Mouse (Mus musculus) forebrain, embryonic 15.5 days (tissue): ENCODE measurements around the gene Utp15. TPM values are rescaled to one million over a fixed set of nuclear protein-coding genes. Genes with fewer than 3 reads are reported as not detected.

Experiments used
- ATAC-seq: fragments of 200-750 bp; cut with Nextera tagmentation; replicated peaks from 2 replicates; pipeline ENCODE4 v1.8.0; 2017; ENCODE audit warnings: mild to moderate bottlenecking, moderate TSS enrichment, moderate library complexity
- H3K27ac ChIP-seq: fragments of 300-500 bp; sonication (generic); replicated peaks from 2 replicates; pipeline ENCODE4 v1.5.1; 2015; ENCODE audit warnings: mild to moderate bottlenecking, inconsistent platforms
- H3K27me3 ChIP-seq: fragments of 300-500 bp; sonication (generic); 2 replicates; pipeline ENCODE4 v1.6.1; 2015; ENCODE audit warnings: inconsistent platforms
- H3K36me3 ChIP-seq: fragments of 300-500 bp; sonication (generic); 2 replicates; pipeline ENCODE4 v1.6.1; 2015; ENCODE audit warnings: mild to moderate bottlenecking, inconsistent platforms
- H3K4me1 ChIP-seq: fragments of 300-500 bp; sonication (generic); 2 replicates; pipeline ENCODE4 v1.6.1; 2015; ENCODE audit warnings: inconsistent platforms
- H3K4me2 ChIP-seq: fragments of 300-500 bp; sonication (generic); replicated peaks from 2 replicates; pipeline ENCODE4 v1.6.1; 2015; ENCODE audit warnings: mild to moderate bottlenecking, inconsistent platforms
- H3K4me3 ChIP-seq: fragments of 300-500 bp; sonication (generic); 2 replicates; pipeline ENCODE4 v1.5.1; 2015; ENCODE audit warnings: mild to moderate bottlenecking, inconsistent platforms
- H3K9ac ChIP-seq: fragments of 300-500 bp; sonication (generic); replicated peaks from 2 replicates; pipeline ENCODE4 v1.6.1; 2015; ENCODE audit warnings: mild to moderate bottlenecking, inconsistent platforms
- H3K9me3 ChIP-seq: fragments of 300-500 bp; sonication (generic); 2 replicates; pipeline ENCODE4 v1.6.1; 2016; ENCODE audit warnings: inconsistent platforms
- WGBS: fragments of 180-500 bp; shearing (Covaris S2); methylation state at CpG from one replicate; pipeline ENCODE4 v1.1.7; 2015; ENCODE audit warnings: mixed read lengths; 5-methylcytosine and 5-hydroxymethylcytosine counted together
- polyA plus RNA-seq: library from polyadenylated mRNA; unstranded; fragments of >200 nt; fragmentation: Nextera tagmentation; extraction: Ambion mirVana; gene quantifications from 2 replicates; pipeline ENCODE4 v1.2.1, GENCODE M21; 2015

Gene Utp15
- polyA plus RNA-seq, 1 experiment from 2014 or later = 34.4 TPM

DNA sequence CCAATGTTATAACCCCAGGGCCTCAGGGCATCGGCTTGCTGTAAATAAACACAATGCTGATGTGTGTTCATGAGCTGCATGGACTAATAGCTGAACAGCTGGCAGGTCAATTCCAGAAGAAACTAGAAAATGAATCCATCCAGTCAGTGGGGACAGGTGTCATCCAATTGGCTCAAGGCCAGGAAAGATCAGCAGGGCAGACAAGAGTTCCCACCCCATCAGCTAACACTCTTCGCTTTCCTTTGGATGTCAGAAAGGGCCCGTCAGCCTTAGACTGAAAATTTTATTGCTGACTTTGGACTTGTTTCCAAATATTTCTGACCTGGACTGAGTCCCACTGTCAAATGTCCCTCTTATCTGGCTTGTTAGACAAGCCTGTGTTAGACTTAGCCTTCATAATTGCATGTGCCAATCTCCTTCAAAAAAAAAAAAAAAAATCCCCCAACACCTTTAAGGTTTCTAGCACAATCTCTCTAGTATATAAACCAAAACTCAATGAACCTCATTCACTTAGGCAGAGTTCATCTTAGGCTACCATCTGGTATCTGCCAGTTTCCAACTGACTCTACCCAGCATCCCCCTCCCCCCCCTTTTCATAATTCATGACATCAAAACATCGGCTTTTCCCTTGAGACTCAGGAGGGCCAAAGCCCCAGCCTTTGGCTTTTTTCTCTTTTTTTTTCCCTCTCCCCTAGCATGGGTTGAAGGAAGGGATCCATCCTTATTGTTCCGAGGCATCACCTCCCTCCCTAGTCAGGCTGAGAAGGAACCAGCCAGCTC, 18.1 kb downstream of the Utp15 start:
- no peak overlapping the region for H3K9ac ChIP-seq
- no peak overlapping the region for H3K4me2 ChIP-seq
- H3K27ac ChIP-seq = no peak overlapping the region
- no peak overlapping the region for H3K4me3 ChIP-seq
- no peaks in the 10 kb centered on the region for H3K27me3 ChIP-seq
- no peak for ATAC-seq
- no peaks in the 10 kb centered on the region for H3K9me3 ChIP-seq
- WGBS = 70% methylated on average over 5 of the region's 5 CpGs
- peaks cover 28% of the 10 kb centered on the region for H3K36me3 ChIP-seq
- peaks cover 13% of the 10 kb centered on the region; the same call in 1 of the 2 replicates for H3K4me1 ChIP-seq

DNA sequence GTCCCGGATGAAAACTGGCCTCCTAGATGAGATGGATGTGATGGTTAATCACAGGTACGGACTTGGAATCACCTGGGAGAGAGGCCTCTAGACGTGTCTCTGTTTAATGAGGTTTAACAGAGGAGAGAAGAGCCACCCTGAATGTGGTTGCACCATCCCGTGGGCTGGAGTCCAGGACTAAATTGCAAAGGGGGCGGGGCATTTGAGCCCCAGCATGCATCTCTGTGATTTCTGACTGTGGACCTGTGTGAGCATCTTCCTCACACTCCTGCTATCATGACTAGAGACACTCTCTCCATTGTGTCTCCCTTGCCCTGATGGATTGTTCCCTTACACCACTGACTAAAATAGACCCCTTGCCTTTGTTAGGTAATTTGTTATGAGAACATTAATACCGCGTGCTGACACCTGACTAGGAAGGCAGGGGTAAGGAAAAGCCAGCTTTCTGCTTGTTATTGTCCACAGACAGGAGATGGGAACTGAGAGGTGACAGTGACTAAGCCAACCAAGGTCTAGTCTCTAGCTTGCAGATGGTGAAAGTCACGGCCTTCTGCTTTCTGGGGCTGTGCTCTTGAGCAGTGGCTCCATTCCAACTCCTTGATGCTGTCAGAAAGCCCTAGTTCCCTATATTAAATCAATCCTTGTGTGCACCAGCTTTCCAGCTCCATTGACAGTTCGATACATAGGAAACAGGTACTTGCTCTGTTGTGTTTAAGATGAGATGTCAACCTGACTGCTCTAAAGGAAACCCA, 21.1 kb downstream of the Utp15 start:
- Histone ChIP-seq H3K4me3 (no peak overlapping the region), H3K36me3 (peaks cover 2% of the 10 kb centered on the region; the same call in 1 of the 2 replicates), H3K27me3 (no peaks in the 10 kb centered on the region), H3K4me2 (no peak overlapping the region), H3K9ac (no peak overlapping the region), H3K4me1 (peaks cover 13% of the 10 kb centered on the region; the same call in 1 of the 2 replicates), H3K27ac (no peak overlapping the region), H3K9me3 (no peaks in the 10 kb centered on the region)
- no peak for ATAC-seq
- WGBS = 70% methylated on average over 9 of the region's 9 CpGs

DNA sequence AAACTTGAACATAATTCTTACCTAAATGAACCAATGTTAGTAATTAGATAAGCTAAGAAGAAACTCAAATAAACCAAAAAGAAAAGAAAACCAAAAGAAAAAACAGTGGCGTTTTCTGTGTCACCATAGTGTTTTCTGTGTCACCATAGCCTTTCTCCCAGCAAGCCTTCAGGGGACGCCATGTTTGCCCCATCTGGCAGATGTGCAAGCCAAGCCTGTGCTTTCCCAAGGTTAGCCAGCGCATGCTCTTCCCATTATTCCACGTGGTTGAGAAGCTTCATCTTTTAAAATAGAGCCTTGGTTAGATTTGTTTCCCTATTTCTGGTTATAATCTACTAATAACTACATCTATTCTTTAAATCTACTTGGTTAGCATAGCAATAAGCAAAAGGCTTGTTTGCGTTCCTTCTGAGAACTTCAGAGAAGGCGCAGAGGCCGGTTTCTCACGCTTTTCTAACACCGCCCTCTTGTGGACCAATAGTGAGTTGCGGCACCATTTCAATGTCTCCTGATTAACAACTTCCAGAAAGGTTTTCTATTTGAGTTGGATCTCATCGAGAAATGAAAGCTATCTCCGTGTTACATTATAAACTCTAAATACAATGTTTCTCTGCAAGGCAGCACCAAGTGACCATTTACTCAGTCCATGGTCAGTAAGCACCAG, 22.7 kb downstream of the Utp15 start:
- Histone ChIP-seq H3K9ac (no peak overlapping the region), H3K4me1 (peaks cover 10% of the 10 kb centered on the region; the same call in 1 of the 2 replicates), H3K4me3 (no peak overlapping the region), H3K27ac (no peak overlapping the region), H3K9me3 (no peaks in the 10 kb centered on the region), H3K27me3 (no peaks in the 10 kb centered on the region), H3K36me3 (no peaks in the 10 kb centered on the region), H3K4me2 (no peak overlapping the region)
- 18% methylated on average over 12 of the region's 12 CpGs for WGBS
- no peak for ATAC-seq

DNA sequence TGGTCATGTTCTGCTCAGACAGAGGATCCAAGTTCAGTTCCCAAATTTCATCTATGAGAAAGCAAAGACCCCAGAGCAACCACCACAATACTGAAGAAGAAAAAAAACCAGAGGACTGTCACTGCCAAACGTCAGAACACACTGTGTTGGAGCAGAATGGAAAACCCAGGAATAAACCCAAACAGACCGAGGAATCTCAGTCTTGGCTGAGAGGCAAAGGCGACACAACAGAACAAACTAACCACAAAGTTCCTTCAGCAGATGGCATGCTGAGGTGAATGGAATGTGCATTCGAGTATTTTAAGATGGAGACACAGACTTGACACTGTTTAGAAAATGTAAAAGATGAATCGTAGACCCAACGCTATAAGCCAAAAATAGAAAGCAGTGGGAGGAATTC, 27.4 kb downstream of the Utp15 start:
- Histone ChIP-seq H3K36me3 (no peaks in the 10 kb centered on the region), H3K27ac (no peak overlapping the region), H3K9me3 (no peaks in the 10 kb centered on the region), H3K9ac (no peak overlapping the region), H3K4me3 (no peak overlapping the region), H3K4me2 (no peak overlapping the region), H3K4me1 (no peaks in the 10 kb centered on the region), H3K27me3 (no peaks in the 10 kb centered on the region)
- 74% methylated on average over 6 of the region's 6 CpGs for WGBS
- no peak for ATAC-seq

DNA sequence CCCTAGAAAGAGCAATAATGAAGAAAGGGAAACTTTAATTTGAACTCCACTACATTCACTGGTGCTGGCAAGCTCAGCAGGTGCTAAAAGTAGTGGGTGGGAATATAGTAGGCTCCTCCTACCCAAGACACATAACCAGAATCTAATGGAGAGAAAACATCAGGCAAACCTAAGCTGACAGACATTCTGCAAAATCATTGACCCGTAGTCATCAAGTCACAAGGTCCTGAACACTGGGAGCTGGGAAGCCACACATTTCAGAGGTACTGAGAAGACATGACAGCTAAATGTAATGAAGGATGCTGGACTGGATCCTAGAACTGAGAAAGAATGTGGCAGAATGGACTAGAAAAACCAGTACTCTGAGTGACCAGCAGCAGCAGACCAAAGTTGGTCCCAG, 32.3 kb downstream of the Utp15 start:
- no peak overlapping the region for H3K4me2 ChIP-seq
- no peak overlapping the region for H3K9ac ChIP-seq
- H3K4me1 ChIP-seq = no peaks in the 10 kb centered on the region
- WGBS = 79% methylated on average over 1 of the region's 1 CpGs
- no peak overlapping the region for H3K27ac ChIP-seq
- no peaks in the 10 kb centered on the region for H3K36me3 ChIP-seq
- H3K9me3 ChIP-seq = no peaks in the 10 kb centered on the region
- ATAC-seq = no peak
- no peak overlapping the region for H3K4me3 ChIP-seq
- no peaks in the 10 kb centered on the region for H3K27me3 ChIP-seq

DNA sequence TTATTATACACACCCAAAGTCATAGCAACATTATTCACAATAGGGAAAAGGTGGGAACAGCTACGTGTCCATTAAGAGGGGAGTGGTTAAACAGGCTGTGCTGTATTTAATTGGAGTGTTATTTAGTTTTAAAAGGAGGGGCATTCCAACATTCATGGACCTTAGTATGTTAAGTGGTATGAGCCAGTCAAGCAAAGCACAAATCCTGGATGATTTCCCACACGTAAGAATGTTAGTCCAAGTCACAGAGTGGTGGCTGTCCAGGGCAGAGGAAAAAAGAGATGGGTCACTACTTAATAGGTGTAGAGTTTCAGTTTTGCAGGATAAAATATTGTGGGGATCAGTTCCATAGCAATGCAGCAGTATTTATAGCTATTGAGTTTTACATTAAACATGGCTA, 36.6 kb downstream of the Utp15 start:
- 72% methylated on average over 2 of the region's 2 CpGs for WGBS
- H3K27me3 ChIP-seq = no peaks in the 10 kb centered on the region
- H3K36me3 ChIP-seq = no peaks in the 10 kb centered on the region
- H3K9me3 ChIP-seq = no peaks in the 10 kb centered on the region
- ATAC-seq = no peak
- H3K4me2 ChIP-seq = no peak overlapping the region
- no peak overlapping the region for H3K27ac ChIP-seq
- H3K4me3 ChIP-seq = no peak overlapping the region
- H3K9ac ChIP-seq = no peak overlapping the region
- H3K4me1 ChIP-seq = 0 out of 2 replicates have a peak, but pooled peaks cover 3% of the 10 kb centered on the region

DNA sequence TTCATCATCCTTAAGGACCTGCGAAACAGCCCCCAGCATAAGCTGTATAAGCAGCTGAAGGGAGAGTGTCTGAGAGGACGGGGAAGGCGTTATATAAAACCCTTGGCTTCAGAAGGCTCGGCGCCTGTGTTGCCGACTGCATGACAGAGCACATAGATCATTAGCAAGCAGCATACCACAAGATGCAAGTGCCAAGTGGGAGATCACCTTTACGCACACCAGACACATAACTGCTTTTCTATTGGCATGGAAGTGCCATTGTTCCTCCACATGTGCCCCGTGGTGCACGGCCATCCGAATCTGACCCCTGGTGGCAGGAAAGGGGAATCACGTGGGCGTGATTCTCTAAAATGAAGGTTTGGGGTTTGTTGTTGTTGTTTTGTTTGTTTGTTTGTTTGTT, 40.0 kb downstream of the Utp15 start:
- Histone ChIP-seq H3K9me3 (no peaks in the 10 kb centered on the region), H3K27ac (no peak overlapping the region), H3K36me3 (no peaks in the 10 kb centered on the region), H3K4me1 (0 out of 2 replicates have a peak, but pooled peaks cover 3% of the 10 kb centered on the region), H3K4me3 (no peak overlapping the region), H3K27me3 (no peaks in the 10 kb centered on the region), H3K4me2 (no peak overlapping the region; the same call in 1 of the 2 replicates), H3K9ac (no peak overlapping the region; the same call in 1 of the 2 replicates)
- WGBS = 29% methylated on average over 12 of the region's 12 CpGs
- 0 out of 2 replicates have a peak, but pooled peaks have one; percentile 38 for ATAC-seq

DNA sequence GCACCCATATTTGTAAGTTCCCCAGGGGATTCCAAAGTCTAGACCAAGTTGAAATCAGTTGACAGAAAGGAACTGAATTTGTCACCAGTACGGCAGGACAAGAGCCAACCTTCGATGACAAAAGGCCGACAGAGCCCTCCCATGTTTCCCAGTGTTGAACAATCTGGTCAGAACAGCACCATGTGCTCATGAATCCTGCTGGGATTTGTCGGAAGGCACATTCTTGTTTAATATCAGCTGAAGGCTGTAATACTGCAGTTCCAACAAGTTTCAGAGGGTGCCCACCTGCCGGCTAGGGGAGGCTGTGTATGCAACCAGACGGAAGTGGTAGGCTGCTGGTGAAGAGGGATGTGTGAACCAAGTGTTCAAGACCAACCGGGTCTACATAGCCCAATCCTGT, 52.7 kb downstream of the Utp15 start:
- no peak overlapping the region for H3K4me3 ChIP-seq
- H3K9ac ChIP-seq = no peak overlapping the region
- H3K4me1 ChIP-seq = peaks cover 7% of the 10 kb centered on the region
- WGBS = 86% methylated on average over 7 of the region's 7 CpGs
- no peak for ATAC-seq
- H3K36me3 ChIP-seq = no peaks in the 10 kb centered on the region
- no peaks in the 10 kb centered on the region for H3K9me3 ChIP-seq
- peaks cover under 1% of the 10 kb centered on the region; the same call in 1 of the 2 replicates for H3K27me3 ChIP-seq
- H3K4me2 ChIP-seq = no peak overlapping the region
- H3K27ac ChIP-seq = no peak overlapping the region

DNA sequence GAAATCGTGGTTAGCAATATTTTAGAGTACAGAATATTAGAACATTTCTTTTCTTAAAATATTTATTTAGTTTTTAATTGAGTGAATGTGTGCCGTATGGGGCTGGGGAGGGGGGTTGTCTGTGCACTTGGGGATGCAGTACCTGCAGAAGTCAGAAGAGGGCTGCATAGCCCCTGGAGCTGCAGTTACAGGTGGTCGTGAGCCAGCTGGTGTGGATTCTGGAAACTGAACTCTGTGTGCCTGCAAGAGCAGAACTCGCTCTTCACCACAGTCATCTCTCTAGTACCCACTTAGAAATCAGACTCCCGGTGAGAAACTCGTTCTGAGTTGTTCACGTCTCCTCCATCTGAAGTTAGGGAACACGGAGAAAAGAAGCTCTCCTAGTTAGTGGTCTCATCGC, 54.0 kb downstream of the Utp15 start:
- no peak overlapping the region for H3K9ac ChIP-seq

DNA sequence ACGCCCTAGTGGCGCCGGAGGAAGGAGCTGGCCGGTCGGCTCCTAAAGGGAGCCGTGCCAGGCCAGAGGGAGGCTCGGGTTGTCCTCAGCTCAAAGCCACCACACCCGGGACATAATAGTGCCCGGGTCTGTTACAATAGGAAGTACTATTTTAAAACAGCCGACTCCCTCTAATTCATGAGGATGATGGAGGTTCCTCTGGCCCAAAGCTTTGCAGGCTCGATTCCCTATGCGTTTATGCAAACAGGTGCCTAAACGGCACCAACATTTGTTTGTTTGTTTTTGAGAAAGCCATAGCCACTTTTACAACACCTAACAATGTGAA, 56.3 kb downstream of the Utp15 start:
- Histone ChIP-seq H3K9me3 (no peaks in the 10 kb centered on the region), H3K4me1 (peaks cover 7% of the 10 kb centered on the region), H3K27ac (peak overlapping the region; percentile 4; the same call in 1 of the 2 replicates), H3K4me2 (peak overlapping the region; percentile 97), H3K36me3 (no peaks in the 10 kb centered on the region), H3K9ac (peak overlapping the region; percentile 57), H3K4me3 (peak overlapping the region; percentile 61), H3K27me3 (peaks cover 2% of the 10 kb centered on the region; the same call in 1 of the 2 replicates)
- ATAC-seq = no peak; the same call in 1 of the 2 replicates
- 2% methylated on average over 12 of the region's 13 CpGs for WGBS

More for the DNA sequence above, 54.0 kb downstream of the Utp15 start:
- WGBS = 39% methylated on average over 9 of the region's 9 CpGs
- H3K27me3 ChIP-seq = peaks cover 2% of the 10 kb centered on the region; the same call in 1 of the 2 replicates
- no peak overlapping the region for H3K4me3 ChIP-seq
- no peaks in the 10 kb centered on the region for H3K36me3 ChIP-seq
- ATAC-seq = no peak
- H3K27ac ChIP-seq = no peak overlapping the region
- H3K4me1 ChIP-seq = peaks cover 7% of the 10 kb centered on the region
- H3K4me2 ChIP-seq = no peak overlapping the region
- no peaks in the 10 kb centered on the region for H3K9me3 ChIP-seq

DNA sequence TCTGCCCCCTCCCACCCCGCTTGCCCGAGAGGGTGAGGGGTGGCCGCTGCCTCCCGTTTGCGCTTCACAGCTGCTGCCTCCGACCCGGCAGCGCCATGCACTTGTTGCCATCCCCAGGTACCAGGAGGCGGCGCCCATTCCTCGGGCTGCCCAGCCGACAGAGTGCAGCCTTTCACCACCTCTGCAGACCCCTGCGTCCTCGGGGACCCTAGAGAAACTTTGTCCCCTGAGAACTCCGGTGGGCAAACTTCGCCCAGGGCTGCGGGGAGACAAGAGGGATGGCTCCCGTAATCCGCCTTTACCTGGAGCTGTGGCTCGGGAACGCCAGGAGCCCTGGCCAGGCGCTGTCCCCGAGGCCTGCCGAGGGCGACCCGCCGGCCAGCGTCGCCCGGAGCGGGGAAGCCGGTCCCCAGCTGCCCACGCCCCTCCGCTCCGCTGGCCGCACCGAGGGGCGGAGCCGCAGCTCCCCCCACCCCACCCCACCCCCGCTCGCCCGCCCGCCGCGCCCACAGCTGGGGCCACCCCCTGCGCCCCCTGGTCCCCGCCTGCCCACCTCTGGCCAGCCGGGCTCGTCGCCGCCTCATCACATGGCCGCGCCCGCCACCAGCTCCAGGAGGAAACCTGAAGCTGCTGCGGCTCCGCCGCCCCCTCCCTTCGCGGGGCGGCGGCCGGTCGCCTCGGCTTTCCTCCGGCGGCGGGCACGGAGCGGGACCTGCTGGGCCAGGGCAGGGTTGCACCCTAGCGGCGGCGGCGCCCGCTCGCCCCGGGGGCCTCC, 56.9 kb downstream of the Utp15 start, which contains the start of gene Arhgef28:
TSS of gene Arhgef28 (minus strand) at position 669 of the 775 bp plus-strand sequence.
- H3K36me3 ChIP-seq = no peaks in the 10 kb centered on the region
- H3K4me2 ChIP-seq = peak within 1 kb of the TSS; percentile 97
- peaks cover 7% of the 10 kb centered on the region for H3K4me1 ChIP-seq
- H3K27me3 ChIP-seq = peaks cover 2% of the 10 kb centered on the region; the same call in 1 of the 2 replicates
- peak within 1 kb of the TSS; percentile 57 for H3K9ac ChIP-seq
- ATAC-seq = peak; percentile 84
- under 1% methylated on average over 42 of the region's 76 CpGs for WGBS
- peak within 1 kb of the TSS; percentile 4; the same call in 1 of the 2 replicates for H3K27ac ChIP-seq
- H3K9me3 ChIP-seq = no peaks in the 10 kb centered on the region
- peak within 1 kb of the TSS; percentile 61 for H3K4me3 ChIP-seq
